Mouse (Mus musculus): ENCODE results near the gene Tnfrsf9.
A peak's percentile ranks its signal among the peaks of the same experiment; 100 is the strongest.

Gene Tnfrsf9

GRCm38 (mm10) chr4:150896896-150897624 is 17.3 kb upstream of the Tnfrsf9 start:
- no peak for DNase-seq

- peak; percentile 77 to 81 for DNase-seq
Observed at GRCm38 (mm10) chr4:150898716-150899365, 15.5 kb upstream of the Tnfrsf9 start.

- no peak for DNase-seq
Observed at GRCm38 (mm10) chr4:150900486-150900885, 13.9 kb upstream of the Tnfrsf9 start.

GRCm38 (mm10) chr4:150901651-150902050 is 12.7 kb upstream of the Tnfrsf9 start:
- peak; percentile 85 to 88 for DNase-seq

GRCm38 (mm10) chr4:150902062-150902461 is 12.3 kb upstream of the Tnfrsf9 start:
- no peak for DNase-seq

GRCm38 (mm10) chr4:150903091-150903742 is 11.1 kb upstream of the Tnfrsf9 start:
- DNase-seq, result no peak

- no peak for DNase-seq
Observed at GRCm38 (mm10) chr4:150907099-150907498, 7.3 kb upstream of the Tnfrsf9 start.

- DNase-seq, result peak; percentile 42 to 53
Observed at GRCm38 (mm10) chr4:150908512-150908911, 5.8 kb upstream of the Tnfrsf9 start.

GRCm38 (mm10) chr4:150909451-150910156 is 4.8 kb upstream of the Tnfrsf9 start:
- DNase-seq, result peak; percentile 100

- DNase-seq, result no peak
Observed at GRCm38 (mm10) chr4:150910164-150910951, 4.0 kb upstream of the Tnfrsf9 start.

- DNase-seq, result no peak
Observed at GRCm38 (mm10) chr4:150913743-150914142, 619 bp upstream of the Tnfrsf9 start.

GRCm38 (mm10) chr4:150915181-150915906 is 982 bp downstream of the Tnfrsf9 start:
- no peak for DNase-seq

GRCm38 (mm10) chr4:150917336-150918027 is 3.1 kb downstream of the Tnfrsf9 start:
- no peak for DNase-seq

GRCm38 (mm10) chr4:150921206-150921605 is 6.8 kb downstream of the Tnfrsf9 start:
- DNase-seq, result no peak

GRCm38 (mm10) chr4:150924308-150924707 is 9.9 kb downstream of the Tnfrsf9 start:
- no peak for DNase-seq

- DNase-seq, result no peak
Observed at GRCm38 (mm10) chr4:150924936-150925335, 10.6 kb downstream of the Tnfrsf9 start.

- DNase-seq, result peak in 1 of 2 experiments; percentile 30
Observed at GRCm38 (mm10) chr4:150925923-150926322, 11.6 kb downstream of the Tnfrsf9 start.

- DNase-seq, result peak; percentile 31 to 33
Observed at GRCm38 (mm10) chr4:150926924-150927705, 12.8 kb downstream of the Tnfrsf9 start.

- DNase-seq, result no peak
Observed at GRCm38 (mm10) chr4:150927789-150928188, 13.4 kb downstream of the Tnfrsf9 start.

- no peak for DNase-seq
Observed at GRCm38 (mm10) chr4:150933503-150933902, 19.1 kb downstream of the Tnfrsf9 start.

Data from cerebellum, postnatal 10 days (tissue).